Mouse (Mus musculus) Patski (cell line): ENCODE results near the gene Tmem256. TPM values are rescaled to one million over a fixed set of nuclear protein-coding genes. Genes with fewer than 3 reads are reported as not detected.

Experiments used
- ATAC-seq: fragments of 100-300 bp; one replicate; pipeline ENCODE4 v1.8.0; 2021
- CTCF ChIA-PET: fragments of 350-600 bp; sonication (Branson Sonifier 250); formaldehyde crosslinking; loops from one replicate; lab custom pipeline; 2022; ENCODE audit warnings: inconsistent platforms; lab: Charles Lee
- POLR2A ChIA-PET: fragments of 350-600 bp; sonication (Branson Sonifier 250); formaldehyde crosslinking; loops from one replicate; lab custom pipeline; 2022; ENCODE audit warnings: antibody characterized with exemption, inconsistent platforms; lab: Charles Lee
- DNase-seq: peaks from one replicate; pipeline ENCODE4 v3.0.0-alpha.2; 2011; ENCODE audit warnings: low read depth, low spot score
- H3K27me3 ChIP-seq: fragments of 371-371 bp; one replicate; pipeline ENCODE4 v1.5.1; 2021
- CTCF ChIP-seq: fragments of 100-300 bp; IDR thresholded peaks from one replicate; pipeline ENCODE4 v1.5.1; 2021
- in situ Hi-C: fragments of 300-500 bp; cut with MboI; formaldehyde crosslinking; loops from 3 replicates; pipeline ENCODE4 v1.11.1; 2018; ENCODE audit warnings: low pct_unique_long_range_greater_than_20kb, mixed read lengths
- polyA plus RNA-seq: library from polyadenylated mRNA; unstranded; gene quantifications from one replicate; pipeline ENCODE4 v1.2.3, GENCODE M21; 2021

Tmem256 gene
- polyA plus RNA-seq, 1 experiment from 2014 or later: 158 TPM

DNA sequence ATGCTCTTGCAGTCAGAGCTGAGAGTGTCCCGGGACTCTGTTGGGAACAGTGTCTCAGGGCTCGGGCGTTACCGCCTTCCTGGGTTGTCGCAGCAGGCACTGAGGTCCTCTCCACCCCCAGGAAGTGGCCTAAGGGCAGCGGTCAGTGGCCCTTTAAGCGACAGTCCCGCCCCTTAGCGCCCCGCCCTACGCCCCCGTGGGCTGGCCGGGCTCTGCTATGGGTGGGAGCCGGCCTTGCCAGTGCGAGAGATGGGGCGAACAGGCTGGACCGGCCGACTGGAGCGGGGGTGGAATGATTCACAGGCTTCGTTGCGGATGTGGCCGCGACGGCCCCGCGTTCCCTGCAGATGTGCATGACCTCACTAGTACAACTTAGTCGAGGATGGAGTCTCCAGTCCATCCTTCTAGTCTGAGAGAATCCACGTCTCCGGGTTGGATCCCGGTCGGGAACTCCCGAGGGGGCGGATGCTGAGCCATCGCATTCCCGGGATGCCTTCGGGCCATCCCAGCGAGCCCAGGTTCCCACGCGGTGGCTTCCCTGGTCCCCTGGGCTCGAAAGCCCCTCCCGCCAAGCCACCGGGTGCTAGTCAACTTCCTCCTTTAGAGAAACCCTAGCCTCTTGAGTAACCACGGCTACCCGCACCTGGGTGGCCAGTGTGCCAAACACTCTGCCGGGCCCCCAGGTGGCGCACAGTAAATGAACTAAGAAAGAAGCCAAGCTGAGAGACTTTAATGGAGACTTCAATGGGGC is 42.7 kb downstream of the Tmem256 start, which contains the start of gene Kctd11:
Gene Kctd11, minus strand, starts transcription at position 554 of the 751 bp plus-strand sequence.
- ChIA-PET CTCF (interaction anchor here (1.0 to 1.6 kb wide), 5 partner anchors 19 to 72 kb away, joined by 3 to 5 read pairs (median 3); partner anchors contain the start of gene Ybx2), POLR2A (interaction anchor here (0.7 to 2.9 kb wide), 2 partner anchors 20 to 40 kb away, joined by 3 to 16 read pairs; partner anchors contain the start of genes 2810408A11Rik, Eif5a and Neurl4)
- H3K27me3 ChIP-seq: no peaks in the 10 kb centered on the region
- peak; percentile 72 for ATAC-seq
- no peak for TF ChIP-seq CTCF
- in situ Hi-C loops: no loop called here
- DNase-seq: peak; percentile 68

DNA sequence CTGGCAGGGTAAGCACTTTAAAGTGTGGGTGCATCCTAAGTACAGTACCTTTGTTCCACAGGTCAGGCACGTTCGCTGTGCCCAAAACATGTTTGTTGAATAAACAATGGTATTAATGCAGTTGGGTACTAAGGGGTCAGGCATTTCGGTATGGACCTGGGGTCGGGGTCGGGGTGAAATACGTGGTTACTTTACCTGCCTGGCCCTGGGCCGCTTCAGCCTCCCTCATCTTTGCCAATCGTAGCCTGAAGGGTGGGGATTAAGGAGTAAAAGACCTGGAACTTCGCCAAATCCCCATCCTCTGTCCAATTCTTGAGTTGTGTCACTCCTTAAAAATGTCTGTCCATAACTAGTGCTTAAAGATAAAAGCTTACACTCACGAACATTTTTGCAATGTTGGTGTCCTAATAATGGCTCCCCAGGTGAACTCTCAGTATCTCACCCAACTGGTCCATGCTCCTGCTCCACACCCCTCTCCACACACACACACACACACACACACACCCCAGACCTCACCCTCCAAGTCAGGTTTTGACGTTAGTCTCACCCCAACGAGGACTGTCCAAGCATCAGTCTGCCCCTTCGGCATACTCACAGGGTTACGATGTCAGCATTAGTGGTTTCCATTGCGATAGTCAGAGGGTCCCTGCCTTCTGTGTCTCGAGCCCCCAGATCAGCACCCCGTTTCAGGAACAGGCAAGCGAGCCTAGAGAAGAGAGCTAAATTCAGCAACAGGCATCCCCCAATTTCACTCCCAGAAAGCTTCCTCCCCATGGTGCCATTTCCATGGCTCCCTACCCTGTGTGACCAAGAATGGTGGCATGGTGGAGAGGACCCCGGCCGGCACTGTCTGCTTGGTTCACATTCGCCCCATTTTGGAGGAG is 43.7 kb downstream of the Tmem256 start:
- ChIA-PET POLR2A (interaction anchor here (0.6 to 2.9 kb wide), 3 partner anchors 19 to 125 kb away, joined by 3 to 16 read pairs (median 3); partner anchors contain the start of genes 2810408A11Rik and Neurl4), CTCF (interaction anchor here (1.6 kb wide), 1 partner anchor 17 kb away, joined by 10 read pairs; no protein-coding TSS in a partner anchor)
- in situ Hi-C loops: no loop called here
- DNase-seq: no peak
- no peak for ATAC-seq
- no peaks in the 10 kb centered on the region for H3K27me3 ChIP-seq
- TF ChIP-seq CTCF: no peak

DNA sequence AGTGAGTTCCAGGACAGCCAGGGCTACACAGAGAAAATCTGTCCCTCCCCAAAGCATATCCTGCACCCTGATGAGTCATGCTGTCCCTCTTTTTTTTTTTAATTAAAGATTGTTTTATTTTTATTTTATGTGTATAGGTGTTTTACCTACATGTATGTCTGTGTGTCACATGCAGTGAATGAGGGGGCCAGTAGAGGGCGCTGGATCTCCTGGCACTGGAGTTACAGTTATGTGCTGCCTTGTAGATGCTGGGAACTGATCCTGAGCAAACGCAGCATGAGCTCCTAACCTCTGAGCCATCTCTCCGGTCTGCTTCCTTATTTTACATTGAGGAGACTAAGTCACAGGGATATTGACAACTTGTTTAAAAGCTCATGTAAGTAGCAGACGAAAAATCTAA is 44.8 kb downstream of the Tmem256 start:
- ChIA-PET CTCF (interaction anchor here (0.7 to 1.7 kb wide), 6 partner anchors 9 to 26 kb away, joined by 3 to 10 read pairs (median 3); no protein-coding TSS in a partner anchor), POLR2A (interaction anchor here (1.6 kb wide), 1 partner anchor 17 kb away, joined by 15 read pairs; the partner anchor contains the start of genes 2810408A11Rik and Neurl4)
- no peak for TF ChIP-seq CTCF
- H3K27me3 ChIP-seq: no peaks in the 10 kb centered on the region
- ATAC-seq: no peak
- in situ Hi-C loops: no loop called here
- no peak for DNase-seq

DNA sequence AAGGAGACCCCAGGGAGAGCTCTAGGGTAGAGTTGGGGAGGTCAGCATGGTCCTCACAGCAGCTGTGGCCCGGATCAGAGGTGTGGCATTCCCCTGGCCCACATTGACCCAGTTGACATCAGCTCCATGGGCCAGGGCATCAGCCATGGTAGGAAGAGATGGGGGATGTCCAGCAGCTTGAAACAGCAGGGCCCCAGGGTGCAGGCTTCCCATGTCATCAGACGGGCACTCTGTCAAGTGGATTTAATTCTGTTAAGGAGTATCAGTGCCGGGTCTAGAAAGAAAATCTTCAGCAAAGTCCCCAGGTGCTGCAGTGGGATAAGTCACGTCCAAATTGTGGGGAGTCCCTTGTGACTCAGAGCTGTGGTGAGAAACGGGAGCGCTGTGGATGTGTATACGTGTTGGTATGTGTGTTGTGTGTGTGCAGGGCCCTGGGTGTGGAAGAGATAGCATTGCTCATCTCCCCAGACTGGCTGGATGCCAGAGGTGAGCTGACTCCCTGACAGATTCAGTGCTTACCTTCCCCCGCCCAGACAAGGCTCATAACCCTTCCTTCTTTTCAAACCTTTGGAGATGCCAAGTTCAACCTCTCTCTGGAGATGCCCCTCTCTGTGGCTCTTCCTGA is 45.3 kb downstream of the Tmem256 start:
- ATAC-seq: no peak
- DNase-seq: peak; percentile 56
- in situ Hi-C loops: no loop called here
- CTCF ChIA-PET: interaction anchor here (0.7 to 1.7 kb wide), 6 partner anchors 10 to 25 kb away, joined by 3 to 10 read pairs (median 3); no protein-coding TSS in a partner anchor
- TF ChIP-seq CTCF: no peak
- no peaks in the 10 kb centered on the region for H3K27me3 ChIP-seq
- POLR2A ChIA-PET: interaction anchor here (0.5 to 1.6 kb wide), 2 partner anchors 16 to 455 kb away, joined by 3 to 15 read pairs; partner anchors contain the start of genes 2810408A11Rik and Neurl4

DNA sequence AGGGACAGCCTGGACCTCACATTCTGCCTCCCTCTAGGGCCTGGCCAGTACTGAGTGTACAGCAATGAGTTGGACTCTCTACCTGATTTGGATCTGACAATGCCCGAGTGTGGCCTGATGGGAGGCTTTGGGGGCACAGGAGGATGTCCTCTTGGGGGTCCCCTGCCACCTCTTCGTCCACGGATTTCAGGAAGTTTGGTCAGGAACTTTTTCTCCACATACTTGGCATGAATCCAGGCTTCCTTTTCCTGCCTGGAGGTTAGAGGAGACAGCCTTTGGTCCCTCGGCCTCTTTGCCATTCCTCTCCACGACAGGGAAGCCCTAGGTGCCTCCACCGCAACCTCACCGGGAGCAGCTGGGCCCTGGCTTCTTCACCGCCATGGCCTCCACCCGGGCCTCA is 45.9 kb downstream of the Tmem256 start:
- H3K27me3 ChIP-seq: no peaks in the 10 kb centered on the region
- ATAC-seq: no peak
- no peak for TF ChIP-seq CTCF
- in situ Hi-C loops: no loop called here
- no peak for DNase-seq
- ChIA-PET CTCF (interaction anchor here (1.3 to 1.7 kb wide), 2 partner anchors 11 to 25 kb away, joined by 3 to 4 read pairs; no protein-coding TSS in a partner anchor), POLR2A (interaction anchor here (0.5 to 1.6 kb wide), 2 partner anchors 16 to 456 kb away, joined by 3 to 15 read pairs; partner anchors contain the start of genes 2810408A11Rik and Neurl4)

DNA sequence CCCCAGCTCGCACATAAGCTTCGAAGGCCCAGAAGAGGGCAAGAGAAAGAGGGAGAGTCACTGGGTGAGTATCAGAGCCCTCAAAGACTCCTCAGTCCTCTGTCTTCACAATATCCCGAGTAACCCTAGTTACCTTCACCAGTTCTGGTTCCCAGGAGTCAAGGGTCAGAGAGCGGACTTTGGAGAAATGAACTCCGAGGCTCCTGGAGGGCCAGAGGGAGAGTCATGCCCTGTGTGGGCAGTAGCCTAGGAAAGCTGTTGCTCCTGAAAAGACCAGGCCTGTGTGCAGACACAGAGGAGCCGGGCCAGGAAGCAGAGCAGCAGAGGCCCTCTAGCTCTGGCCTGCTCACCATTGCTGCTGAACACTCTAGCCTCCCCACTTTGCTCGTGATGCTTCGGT is 46.3 kb downstream of the Tmem256 start:
- TF ChIP-seq CTCF: no peak
- DNase-seq: no peak
- ChIA-PET POLR2A (no interaction called here), CTCF (no interaction called here)
- in situ Hi-C loops: no loop called here
- ATAC-seq: no peak
- no peaks in the 10 kb centered on the region for H3K27me3 ChIP-seq

DNA sequence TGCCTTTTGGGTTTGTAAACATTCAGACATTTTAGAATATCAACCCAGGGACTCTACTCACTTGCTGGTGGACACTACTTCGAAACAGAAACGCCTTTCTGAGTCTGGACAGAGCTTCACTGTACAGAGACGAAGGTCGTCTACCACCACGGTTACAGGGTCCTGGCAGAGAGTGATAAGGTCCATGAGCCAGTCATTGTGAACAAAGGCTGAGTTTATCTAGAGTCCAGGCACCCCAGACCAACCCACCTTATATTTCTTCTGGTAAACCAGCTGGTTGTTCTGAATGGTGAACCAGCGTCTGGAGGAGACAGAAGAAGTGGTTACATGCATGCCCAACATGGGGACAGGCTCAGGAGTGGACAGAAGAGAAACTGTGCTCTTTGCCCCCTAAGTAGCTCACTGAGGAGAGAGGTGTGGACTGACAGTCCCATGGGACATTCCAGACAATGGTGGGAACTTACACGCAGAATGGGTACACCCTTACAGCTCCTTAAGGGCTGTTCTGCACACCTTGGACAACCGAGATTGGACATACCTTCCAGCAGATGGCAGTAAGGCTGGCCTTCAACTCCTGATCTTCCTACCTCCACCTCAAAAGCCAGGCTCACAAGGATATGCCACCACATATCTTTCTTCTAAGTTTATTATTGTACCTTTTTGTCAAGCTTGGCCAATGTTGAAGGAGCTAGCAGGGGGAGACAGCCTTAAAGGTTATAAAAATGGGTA is 48.8 kb downstream of the Tmem256 start:
- CTCF ChIA-PET: interaction anchor here (0.9 to 3.7 kb wide), 7 partner anchors 10 to 202 kb away, joined by 3 to 19 read pairs (median 3); partner anchors contain the start of genes 2810408A11Rik, Neurl4 and Tnfsf13
- TF ChIP-seq CTCF: no peak
- in situ Hi-C loops: no loop called here
- ATAC-seq: no peak
- no peaks in the 10 kb centered on the region for H3K27me3 ChIP-seq
- no peak for DNase-seq
- POLR2A ChIA-PET: interaction anchor here (1.7 kb wide), 1 partner anchor 14 kb away, joined by 6 read pairs; the partner anchor contains the start of genes 2810408A11Rik and Neurl4

Other genes with a start within 250 kb of the Tmem256 start
- 0.80 TPM for gene Atp1b2, start 232.6 kb upstream of the Tmem256 start, polyA plus RNA-seq
- gene Shbg, start 220.6 kb upstream of the Tmem256 start, polyA plus RNA-seq: not detected
- 5.2 TPM for gene Sat2, start 216.5 kb upstream of the Tmem256 start, polyA plus RNA-seq
- 82.4 TPM for gene Fxr2, start 205.5 kb upstream of the Tmem256 start, polyA plus RNA-seq
- gene Sox15, start 183.2 kb upstream of the Tmem256 start, polyA plus RNA-seq: 0.15 TPM
- 84.1 TPM for gene Mpdu1, start 175.9 kb upstream of the Tmem256 start, polyA plus RNA-seq
- 4.4 TPM for gene Cd68, start 172.4 kb upstream of the Tmem256 start, polyA plus RNA-seq
- 592 TPM for gene Eif4a1, start 166.1 kb upstream of the Tmem256 start, polyA plus RNA-seq
- gene Senp3, start 156.4 kb upstream of the Tmem256 start, polyA plus RNA-seq: 116 TPM
- gene Tnfsf13, start 152.7 kb upstream of the Tmem256 start, polyA plus RNA-seq: 5.0 TPM
- gene Tnfsf12, start 142.7 kb upstream of the Tmem256 start, polyA plus RNA-seq: 26.6 TPM
- gene Tnfsfm13, start 142.4 kb upstream of the Tmem256 start, polyA plus RNA-seq: 7.2 TPM
- gene Polr2a, start 79.9 kb upstream of the Tmem256 start, polyA plus RNA-seq: 96.2 TPM
- gene Slc35g3, start 76.5 kb upstream of the Tmem256 start, polyA plus RNA-seq: 0.32 TPM
- 36.9 TPM for gene Zbtb4, start 72.6 kb upstream of the Tmem256 start, polyA plus RNA-seq
- 27.7 TPM for gene Chrnb1, start 42.6 kb upstream of the Tmem256 start, polyA plus RNA-seq
- gene Fgf11, start 36.7 kb upstream of the Tmem256 start, polyA plus RNA-seq: 0.03 TPM
- gene Tmem102, start 32.9 kb upstream of the Tmem256 start, polyA plus RNA-seq: 1.1 TPM
- gene Gm39566, start 23.2 kb upstream of the Tmem256 start, polyA plus RNA-seq: not detected
- not detected for gene Spem2, start 20.0 kb upstream of the Tmem256 start, polyA plus RNA-seq
- gene Spem1, start 16.3 kb upstream of the Tmem256 start, polyA plus RNA-seq: 0.09 TPM
- 35.0 TPM for gene Nlgn2, start 730 bp upstream of the Tmem256 start, polyA plus RNA-seq
- 82.9 TPM for gene Plscr3, start 7.9 kb downstream of the Tmem256 start, polyA plus RNA-seq
- gene Tnk1, start 20.2 kb downstream of the Tmem256 start, polyA plus RNA-seq: not detected
- 0.12 TPM for gene Tmem95, start 39.5 kb downstream of the Tmem256 start, polyA plus RNA-seq
- gene Kctd11, start 42.9 kb downstream of the Tmem256 start, polyA plus RNA-seq: 8.4 TPM
- 0.40 TPM for gene Acap1, start 57.0 kb downstream of the Tmem256 start, polyA plus RNA-seq
- gene 2810408A11Rik, start 62.5 kb downstream of the Tmem256 start, polyA plus RNA-seq: 3.6 TPM
- 53.3 TPM for gene Neurl4, start 62.6 kb downstream of the Tmem256 start, polyA plus RNA-seq
- 55.6 TPM for gene Gps2, start 75.4 kb downstream of the Tmem256 start, polyA plus RNA-seq
- 768 TPM for gene Eif5a, start 83.4 kb downstream of the Tmem256 start, polyA plus RNA-seq
- 2.4 TPM for gene Ybx2, start 97.3 kb downstream of the Tmem256 start, polyA plus RNA-seq
- gene Slc2a4, start 109.7 kb downstream of the Tmem256 start, polyA plus RNA-seq: 0.13 TPM
- not detected for gene Cldn7, start 126.3 kb downstream of the Tmem256 start, polyA plus RNA-seq
- 174 TPM for gene Ctdnep1, start 142.6 kb downstream of the Tmem256 start, polyA plus RNA-seq
- gene Elp5, start 144.0 kb downstream of the Tmem256 start, polyA plus RNA-seq: 76.4 TPM
- gene Gabarap, start 152.6 kb downstream of the Tmem256 start, polyA plus RNA-seq: 528 TPM
- 76.1 TPM for gene Phf23, start 157.3 kb downstream of the Tmem256 start, polyA plus RNA-seq
- gene Dvl2, start 162.1 kb downstream of the Tmem256 start, polyA plus RNA-seq: 41.6 TPM
- gene Acadvl, start 176.9 kb downstream of the Tmem256 start, polyA plus RNA-seq: 234 TPM
- gene Dlg4, start 178.4 kb downstream of the Tmem256 start, polyA plus RNA-seq: 48.1 TPM
- not detected for gene Asgr1, start 215.6 kb downstream of the Tmem256 start, polyA plus RNA-seq